Mouse (Mus musculus): ENCODE measurements around the gene Cer1. TPM values are rescaled to one million over a fixed set of nuclear protein-coding genes. Genes with fewer than 3 reads are reported as not detected.

The Cer1 gene
- polyA plus RNA-seq, 1 experiment = not detected

DNA sequence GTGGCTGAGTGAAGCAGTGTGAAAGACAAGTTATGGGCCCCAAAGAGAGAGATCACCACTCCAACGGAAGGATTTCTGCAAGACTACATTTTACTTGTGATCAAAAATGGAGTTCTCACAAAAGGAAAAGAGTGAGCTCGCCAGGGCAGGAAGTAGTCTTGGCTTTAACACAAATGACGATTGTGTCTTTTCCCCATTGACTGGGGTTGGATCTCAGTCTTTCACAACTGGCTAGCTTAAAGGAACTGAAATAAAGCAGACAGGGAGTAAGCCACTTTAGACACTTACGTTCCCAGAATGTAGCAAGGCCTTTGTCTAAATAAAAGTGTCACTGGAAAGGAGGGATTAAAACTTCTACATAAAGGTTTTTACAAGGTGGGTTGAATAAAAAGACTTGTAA is 17.8 kb downstream of the Cer1 start:
- TF ChIP-seq POLR2AphosphoS2 (IDR thresholded peaks at IDR 0.05; ENCODE audit: insufficient read length, low read depth) (no peak), REST (IDR thresholded peaks at IDR 0.05; ENCODE audit: insufficient read depth, insufficient read length) (no peak), TCF3 (IDR thresholded peaks at IDR 0.05; ENCODE audit: insufficient read length, low read depth) (no peak), TCF12 (IDR thresholded peaks at IDR 0.05; ENCODE audit: insufficient read depth, poor library complexity, severe bottlenecking) (no peak), SRF (IDR thresholded peaks at IDR 0.05; ENCODE audit: control insufficient read depth, insufficient read length, low read depth) (no peak), CEBPB (IDR thresholded peaks at IDR 0.05; ENCODE audit: insufficient read depth, poor library complexity, severe bottlenecking) (no peak), MYOG (IDR thresholded peaks at IDR 0.05; ENCODE audit: control insufficient read depth in 1 of 3, insufficient read depth in 1 of 3, insufficient read length in 2 of 3, low read depth in 2 of 3) (no peak), MAX (IDR thresholded peaks at IDR 0.05; ENCODE audit: low read depth) (no peak), POLR2A (IDR thresholded peaks at IDR 0.05; ENCODE audit: insufficient read length, low read depth) (no peak), MYOD1 (IDR thresholded peaks at IDR 0.05; ENCODE audit: control insufficient read depth in 1 of 3, insufficient read length in 2 of 3, low read depth in 2 of 3) (no peak), USF1 (IDR thresholded peaks at IDR 0.05; ENCODE audit: low read depth) (no peak)
- no peaks in the 10 kb centered on the region for H3K27me3 ChIP-seq (ENCODE audit: control insufficient read depth, insufficient read depth, insufficient read length)
- H3K4me2 ChIP-seq (ENCODE audit: low read depth) = no peak overlapping the region
- no peaks in the 10 kb centered on the region for H3K79me2 ChIP-seq (ENCODE audit: control insufficient read depth, insufficient read depth)
- H3ac ChIP-seq (ENCODE audit: control insufficient read depth, insufficient read length) = no peak overlapping the region
- H3K4me3 ChIP-seq = no peak overlapping the region
- H3K36me3 ChIP-seq (ENCODE audit: control insufficient read depth, insufficient read depth) = no peaks in the 10 kb centered on the region

DNA sequence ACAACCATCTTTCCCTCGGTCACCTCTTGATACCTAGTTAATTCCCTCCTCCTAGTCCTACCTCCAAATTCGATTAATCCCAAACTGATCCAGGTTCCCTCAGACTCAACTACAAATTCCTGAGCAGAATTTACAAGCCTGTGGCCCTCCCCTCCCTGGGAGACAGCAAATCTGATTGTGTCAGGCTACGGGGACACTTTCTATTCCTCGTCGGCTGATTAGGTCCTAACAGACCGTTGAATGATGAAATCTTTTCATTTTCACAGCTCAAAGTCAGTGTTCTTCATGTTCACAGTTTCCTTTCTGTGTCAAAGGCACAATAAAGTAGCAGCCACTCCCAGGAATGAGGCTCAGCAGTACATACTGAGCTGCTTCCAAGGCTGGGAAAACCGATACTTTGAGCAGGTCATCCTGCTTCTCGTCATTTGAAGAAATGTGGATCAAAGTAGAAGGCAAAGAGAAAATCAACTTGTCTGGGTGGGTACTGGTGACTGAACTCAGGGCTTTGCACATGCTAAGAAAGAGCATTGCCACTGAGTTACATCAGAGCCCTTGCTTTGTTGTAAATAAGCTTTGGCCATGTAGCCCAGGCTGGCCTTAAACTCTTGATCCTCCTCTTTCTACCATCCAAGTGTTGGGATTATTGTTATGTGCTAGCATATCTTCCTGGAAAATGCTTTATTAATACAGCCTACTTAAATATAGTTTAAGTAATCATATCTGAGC is 19.8 kb downstream of the Cer1 start:
- H3K79me2 ChIP-seq (ENCODE audit: control insufficient read depth, insufficient read depth) = no peaks in the 10 kb centered on the region
- no peaks in the 10 kb centered on the region for H3K36me3 ChIP-seq (ENCODE audit: control insufficient read depth, insufficient read depth)
- H3K27me3 ChIP-seq (ENCODE audit: control insufficient read depth, insufficient read depth, insufficient read length) = no peaks in the 10 kb centered on the region
- H3K4me3 ChIP-seq = no peak overlapping the region
- H3K4me2 ChIP-seq (ENCODE audit: low read depth) = no peak overlapping the region
- TF ChIP-seq TCF12 (IDR thresholded peaks at IDR 0.05; ENCODE audit: insufficient read depth, poor library complexity, severe bottlenecking) (no peak), CEBPB (IDR thresholded peaks at IDR 0.05; ENCODE audit: insufficient read depth, poor library complexity, severe bottlenecking) (peak; percentile 64; the same call in 1 of the 2 replicates), MAX (IDR thresholded peaks at IDR 0.05; ENCODE audit: low read depth) (no peak), REST (IDR thresholded peaks at IDR 0.05; ENCODE audit: insufficient read depth, insufficient read length) (no peak), MYOD1 (IDR thresholded peaks at IDR 0.05; ENCODE audit: control insufficient read depth in 1 of 3, insufficient read length in 2 of 3, low read depth in 2 of 3) (no peak)
- no peak overlapping the region for H3ac ChIP-seq (ENCODE audit: control insufficient read depth, insufficient read length)

DNA sequence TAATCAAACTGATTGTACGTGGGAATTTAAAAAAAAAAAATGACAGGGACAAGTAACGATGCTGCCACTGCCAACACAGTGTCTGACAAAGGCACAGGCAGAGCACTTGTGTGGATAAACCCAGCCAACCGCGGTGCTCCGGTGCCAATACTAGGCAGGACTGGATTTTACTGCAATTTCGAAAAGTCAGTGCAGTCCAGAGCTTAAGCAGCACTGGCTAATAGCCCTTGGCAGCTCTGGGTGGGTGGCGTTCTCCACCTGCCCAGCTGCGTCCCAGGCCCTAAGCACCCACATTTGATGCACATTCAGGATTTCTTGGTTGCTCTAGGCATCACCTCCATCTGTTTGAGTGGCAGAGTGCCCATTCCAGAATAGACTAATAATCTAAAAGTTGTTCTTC is 21.6 kb downstream of the Cer1 start:
- Histone ChIP-seq H3K79me2 (ENCODE audit: control insufficient read depth, insufficient read depth) (peaks cover 8% of the 10 kb centered on the region), H3K4me2 (ENCODE audit: low read depth) (no peak overlapping the region), H3K4me3 (no peak overlapping the region), H3ac (ENCODE audit: control insufficient read depth, insufficient read length) (no peak overlapping the region), H3K27me3 (ENCODE audit: control insufficient read depth, insufficient read depth, insufficient read length) (no peaks in the 10 kb centered on the region), H3K36me3 (ENCODE audit: control insufficient read depth, insufficient read depth) (no peaks in the 10 kb centered on the region)
- TF ChIP-seq MYOG (IDR thresholded peaks at IDR 0.05; ENCODE audit: control insufficient read depth in 1 of 3, insufficient read depth in 1 of 3, insufficient read length in 2 of 3, low read depth in 2 of 3) (no peak), POLR2AphosphoS2 (IDR thresholded peaks at IDR 0.05; ENCODE audit: insufficient read length, low read depth) (no peak), E2F4 (IDR thresholded peaks at IDR 0.05; ENCODE audit: insufficient read depth) (no peak), CEBPB (IDR thresholded peaks at IDR 0.05; ENCODE audit: insufficient read depth, poor library complexity, severe bottlenecking) (no peak), MYOD1 (IDR thresholded peaks at IDR 0.05; ENCODE audit: control insufficient read depth in 1 of 3, insufficient read length in 2 of 3, low read depth in 2 of 3) (no peak), SRF (IDR thresholded peaks at IDR 0.05; ENCODE audit: control insufficient read depth, insufficient read length, low read depth) (no peak), TCF3 (IDR thresholded peaks at IDR 0.05; ENCODE audit: insufficient read length, low read depth) (no peak), MAX (IDR thresholded peaks at IDR 0.05; ENCODE audit: low read depth) (no peak), REST (IDR thresholded peaks at IDR 0.05; ENCODE audit: insufficient read depth, insufficient read length) (no peak), POLR2A (IDR thresholded peaks at IDR 0.05; ENCODE audit: insufficient read length, low read depth) (no peak), USF1 (IDR thresholded peaks at IDR 0.05; ENCODE audit: low read depth) (no peak), TCF12 (IDR thresholded peaks at IDR 0.05; ENCODE audit: insufficient read depth, poor library complexity, severe bottlenecking) (no peak)

DNA sequence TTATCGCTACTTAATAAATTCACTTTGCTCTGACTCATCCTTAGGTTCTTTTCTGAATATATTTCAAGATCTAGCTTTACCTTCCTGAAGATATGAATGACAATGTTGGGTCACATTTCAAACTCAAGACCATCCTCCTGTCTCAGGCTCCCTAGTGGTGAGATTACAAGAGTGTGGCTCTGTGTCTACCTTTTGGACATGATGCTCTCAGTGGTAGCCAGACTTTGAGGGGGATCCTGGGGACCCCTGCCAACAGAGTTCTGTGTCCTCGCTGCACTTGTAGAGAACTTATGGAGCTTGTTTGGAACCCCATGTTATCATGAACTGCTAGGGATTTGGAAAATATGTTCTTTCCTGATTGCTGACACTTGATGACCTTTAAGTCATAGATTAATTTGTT is 23.5 kb downstream of the Cer1 start:
- no peaks in the 10 kb centered on the region for H3K36me3 ChIP-seq (ENCODE audit: control insufficient read depth, insufficient read depth)
- no peak overlapping the region for H3ac ChIP-seq (ENCODE audit: control insufficient read depth, insufficient read length)
- TF ChIP-seq TCF3 (IDR thresholded peaks at IDR 0.05; ENCODE audit: insufficient read length, low read depth) = no peak
- no peak for TF ChIP-seq MYOG (IDR thresholded peaks at IDR 0.05; ENCODE audit: control insufficient read depth in 1 of 3, insufficient read depth in 1 of 3, insufficient read length in 2 of 3, low read depth in 2 of 3)
- no peak for TF ChIP-seq USF1 (IDR thresholded peaks at IDR 0.05; ENCODE audit: low read depth)
- TF ChIP-seq POLR2A (IDR thresholded peaks at IDR 0.05; ENCODE audit: insufficient read length, low read depth) = no peak
- TF ChIP-seq REST (IDR thresholded peaks at IDR 0.05; ENCODE audit: insufficient read depth, insufficient read length) = no peak
- TF ChIP-seq TCF12 (IDR thresholded peaks at IDR 0.05; ENCODE audit: insufficient read depth, poor library complexity, severe bottlenecking) = no peak
- no peak for TF ChIP-seq CEBPB (IDR thresholded peaks at IDR 0.05; ENCODE audit: insufficient read depth, poor library complexity, severe bottlenecking)
- TF ChIP-seq POLR2AphosphoS2 (IDR thresholded peaks at IDR 0.05; ENCODE audit: insufficient read length, low read depth) = no peak
- TF ChIP-seq MYOD1 (IDR thresholded peaks at IDR 0.05; ENCODE audit: control insufficient read depth in 1 of 3, insufficient read length in 2 of 3, low read depth in 2 of 3) = no peak
- TF ChIP-seq E2F4 (IDR thresholded peaks at IDR 0.05; ENCODE audit: insufficient read depth) = no peak
- no peak for TF ChIP-seq MAX (IDR thresholded peaks at IDR 0.05; ENCODE audit: low read depth)
- no peak for TF ChIP-seq SRF (IDR thresholded peaks at IDR 0.05; ENCODE audit: control insufficient read depth, insufficient read length, low read depth)
- peaks cover 26% of the 10 kb centered on the region for H3K79me2 ChIP-seq (ENCODE audit: control insufficient read depth, insufficient read depth)
- no peak overlapping the region for H3K4me3 ChIP-seq
- no peak overlapping the region for H3K4me2 ChIP-seq (ENCODE audit: low read depth)
- no peaks in the 10 kb centered on the region for H3K27me3 ChIP-seq (ENCODE audit: control insufficient read depth, insufficient read depth, insufficient read length)
